Mouse (Mus musculus) urinary bladder, adult 2 months (tissue): ENCODE measurements around the gene Psmd3. TPM values are rescaled to one million over a fixed set of nuclear protein-coding genes. Genes with fewer than 3 reads are reported as not detected.
"Not testable (repeated sequence)": the region's sequence is repeated elsewhere in the genome, so short reads cannot be mapped to it uniquely, and the experiment has no call there.

ENCODE experiments used
- DNase-seq: peaks from one replicate; pipeline ENCODE4 v3.0.0; 2022; ENCODE audit warnings: low spot score
- polyA plus RNA-seq: library from polyadenylated mRNA; depleted of rRNA; stranded (reverse); fragments of >200 nt; gene quantifications from 2 replicates; pipeline ENCODE4 v1.2.3, GENCODE M21; 2012

Gene Psmd3
- polyA plus RNA-seq, 1 experiment, result 115 TPM

DNA sequence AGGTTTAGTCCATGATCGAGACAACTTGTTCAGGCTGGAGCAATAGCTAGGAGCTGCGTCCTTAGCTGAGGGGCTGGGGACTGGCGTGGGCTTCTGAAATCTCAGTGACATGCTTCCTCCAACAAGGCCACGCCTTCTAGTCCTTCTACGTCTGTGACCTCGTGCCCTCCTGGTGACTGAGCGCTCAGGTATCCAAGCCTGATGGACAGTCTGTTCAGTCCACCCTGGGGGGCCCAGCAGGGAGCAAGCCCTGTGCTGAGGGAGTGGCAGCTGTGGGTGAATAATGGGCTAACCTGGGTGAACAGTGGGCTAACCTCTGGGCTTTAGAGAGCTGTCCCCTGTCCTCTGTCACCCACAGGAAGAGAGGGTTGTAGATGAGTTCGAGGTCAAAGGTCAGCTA lies 5.7 kb downstream of the Psmd3 start:
- no peak for DNase-seq

GRCm38 (mm10) chr11:98693201-98693600 lies 10.8 kb downstream of the Psmd3 start:
- DNase-seq, result no peak

- no peak for DNase-seq
Measured at GRCm38 (mm10) chr11:98693746-98694145, 11.4 kb downstream of the Psmd3 start.

DNA sequence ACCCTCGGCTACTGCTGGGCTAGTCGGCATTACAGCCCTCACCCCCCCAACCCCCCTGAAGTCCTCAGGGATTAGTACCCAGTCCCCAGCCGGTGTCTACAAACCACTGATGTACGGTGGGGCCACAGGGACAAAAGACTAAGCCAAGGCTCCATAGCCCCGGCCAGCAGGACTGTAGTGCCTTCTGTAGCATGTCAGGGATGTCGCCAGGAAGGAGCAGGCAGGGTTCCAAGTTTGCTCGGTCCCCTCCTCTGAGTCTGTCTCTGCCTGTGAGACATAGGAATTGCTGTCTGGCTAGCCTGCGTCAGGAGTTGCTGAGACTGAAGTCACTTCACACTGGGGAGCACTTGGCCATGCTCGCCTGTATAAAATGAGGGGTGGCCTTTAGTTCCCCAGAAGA lies 11.9 kb downstream of the Psmd3 start:
- DNase-seq, result no peak

- no peak for DNase-seq
Measured at GRCm38 (mm10) chr11:98695408-98695807, 13.1 kb downstream of the Psmd3 start.

- DNase-seq, result no peak
Measured at GRCm38 (mm10) chr11:98696454-98697216, 14.3 kb downstream of the Psmd3 start.

- no peak for DNase-seq
Measured at GRCm38 (mm10) chr11:98697225-98697624, 14.9 kb downstream of the Psmd3 start.

DNA sequence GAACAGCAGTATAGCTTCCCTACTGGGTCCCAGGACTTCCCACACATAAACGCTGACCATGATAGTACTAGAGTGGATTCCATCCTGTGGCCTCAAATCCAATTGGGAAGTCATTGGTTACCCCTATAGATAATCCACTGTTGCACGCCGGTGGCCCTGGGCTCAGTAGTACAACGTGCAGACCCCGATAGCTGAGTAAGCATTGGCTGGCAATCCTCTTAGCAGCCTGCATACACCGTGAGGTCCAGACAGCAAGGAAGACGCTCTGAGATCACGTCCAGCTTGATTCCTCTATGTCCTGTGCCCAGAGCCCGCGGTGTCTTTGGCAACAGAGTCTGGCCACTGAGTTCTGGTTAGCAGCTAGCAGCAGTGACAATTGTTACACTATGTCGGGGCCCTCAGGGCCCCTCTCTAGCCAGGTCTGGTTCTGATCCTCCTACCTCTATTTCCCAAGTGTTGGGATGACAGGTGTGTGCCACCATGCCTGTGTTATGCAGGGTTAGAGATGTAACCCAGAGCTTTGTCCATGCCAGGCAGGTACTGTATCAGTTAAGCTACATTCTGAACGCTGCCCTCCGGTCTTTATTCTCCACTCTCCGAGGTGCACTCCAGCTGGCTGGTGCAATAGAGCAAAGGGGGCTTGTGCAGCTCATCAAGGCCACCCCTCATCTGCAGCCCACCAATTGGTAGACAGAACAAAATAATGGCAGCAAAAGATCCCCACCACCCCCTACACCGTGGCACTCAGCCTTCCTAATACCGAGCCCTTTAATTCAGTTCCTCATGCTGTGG lies 16.7 kb downstream of the Psmd3 start:
- DNase-seq, result no peak

GRCm38 (mm10) chr11:98699911-98700310 lies 17.6 kb downstream of the Psmd3 start:
- DNase-seq, result peak; percentile 69

DNA sequence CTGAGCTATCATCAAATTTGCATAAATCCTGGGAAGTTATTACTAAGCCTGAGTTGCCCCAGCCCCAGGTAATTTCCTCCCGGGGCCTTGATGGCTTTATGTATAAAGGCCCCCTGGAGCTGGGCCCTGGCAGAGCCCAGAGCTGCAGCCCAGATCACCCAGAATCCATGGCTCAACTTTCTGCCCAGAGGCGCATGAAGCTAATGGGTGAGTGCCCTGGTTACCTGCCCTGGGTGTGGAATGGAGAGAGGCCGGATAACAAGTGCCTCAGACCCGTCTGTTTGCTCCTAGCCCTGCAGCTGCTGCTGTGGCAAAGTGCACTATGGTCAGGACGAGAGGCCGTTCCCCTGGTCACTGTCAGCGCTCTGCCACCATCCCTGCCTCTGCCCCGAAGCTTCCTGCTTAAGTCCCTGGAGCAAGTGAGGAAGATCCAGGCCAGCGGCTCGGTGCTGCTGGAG lies 18.9 kb downstream of the Psmd3 start, which contains the start of gene Csf3:
TSS of gene Csf3 (plus strand) at position 51 of the 458 bp plus-strand sequence.
- no peak for DNase-seq

- DNase-seq, result no peak
Measured at GRCm38 (mm10) chr11:98702323-98702722, 20.0 kb downstream of the Psmd3 start.

- no peak for DNase-seq
Measured at GRCm38 (mm10) chr11:98705021-98705420, 22.7 kb downstream of the Psmd3 start.

- no peak for DNase-seq
Measured at GRCm38 (mm10) chr11:98707401-98708281, 25.3 kb downstream of the Psmd3 start.

GRCm38 (mm10) chr11:98708282-98708956 lies 26.1 kb downstream of the Psmd3 start:
- no peak for DNase-seq

DNA sequence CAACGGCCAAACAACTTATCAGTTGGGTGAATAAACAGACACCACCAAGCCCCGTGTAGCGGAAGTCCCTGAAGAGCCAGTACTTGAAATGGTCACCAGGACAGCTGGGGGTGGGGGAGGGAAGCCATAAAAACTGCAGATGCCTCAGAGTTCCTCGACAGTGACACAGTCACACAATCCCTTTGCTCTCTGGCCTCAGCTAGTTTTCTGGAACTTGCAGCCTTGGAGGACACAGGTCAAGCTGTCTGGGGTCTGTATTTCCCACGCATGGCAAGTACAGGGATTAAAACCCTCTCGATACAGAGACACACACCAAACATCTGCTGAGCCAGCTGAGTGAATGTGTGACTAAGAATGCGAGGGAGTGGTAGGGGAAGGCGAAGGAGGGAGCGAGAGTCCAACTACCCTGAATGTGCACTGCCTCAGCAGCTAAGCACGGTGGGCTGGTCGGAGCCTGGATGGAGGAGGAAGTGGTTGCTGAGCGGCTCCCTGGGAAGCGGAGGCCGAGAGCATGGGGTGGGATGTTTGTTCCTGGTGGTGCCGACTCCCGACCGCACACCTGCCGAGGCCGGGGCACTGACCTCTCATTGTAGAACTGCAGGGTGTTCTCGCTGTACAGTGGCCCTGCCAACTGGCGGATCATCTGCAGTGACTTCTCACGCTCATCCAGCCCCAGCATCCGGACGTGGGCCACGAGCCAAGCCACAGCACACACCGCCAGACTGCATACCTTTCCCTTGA lies 26.8 kb downstream of the Psmd3 start:
- no peak for DNase-seq

DNA sequence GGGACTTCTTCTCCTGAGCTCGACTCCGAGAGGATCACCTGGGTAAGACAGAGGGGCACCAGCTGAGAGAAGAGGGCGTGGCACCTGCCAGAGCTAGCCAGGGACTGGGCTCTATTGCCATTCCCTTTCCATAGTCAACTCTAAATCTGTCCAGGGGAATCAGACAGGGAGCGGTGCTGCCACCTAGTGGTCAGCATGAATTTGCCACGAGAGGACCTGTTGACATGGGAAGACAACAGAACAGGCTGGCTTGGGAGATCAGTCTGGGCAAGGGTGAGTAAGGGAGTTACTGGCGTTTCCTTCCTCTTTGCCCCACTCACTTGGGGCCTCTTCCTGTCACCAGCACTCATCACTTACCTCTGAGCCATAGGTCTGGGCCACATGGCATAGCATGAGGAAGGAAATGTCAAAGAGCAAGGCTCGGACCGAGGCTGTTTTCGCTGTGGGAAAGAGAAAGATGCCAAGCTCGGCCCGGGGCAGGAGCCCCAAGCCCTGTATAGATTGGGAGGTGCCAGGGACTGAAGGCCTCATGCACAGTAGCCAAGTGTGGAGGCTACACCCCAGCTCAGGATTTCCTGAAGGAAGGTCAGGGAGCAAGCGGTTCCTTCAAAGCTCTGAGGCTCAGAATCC lies 28.2 kb downstream of the Psmd3 start:
- DNase-seq, result peak; percentile 74

- DNase-seq, result no peak
Measured at GRCm38 (mm10) chr11:98711046-98711434, 28.7 kb downstream of the Psmd3 start.

- DNase-seq, result not testable (repeated sequence)
Measured at GRCm38 (mm10) chr11:98712009-98712408, 29.7 kb downstream of the Psmd3 start.

- DNase-seq, result no peak
Measured at GRCm38 (mm10) chr11:98713703-98714102, 31.3 kb downstream of the Psmd3 start.

GRCm38 (mm10) chr11:98715946-98716345 lies 33.6 kb downstream of the Psmd3 start:
- DNase-seq, result no peak
